In genomic region chr1:155217865-155218541, GRCm38 (mm10) we compare ENCODE assay signal across 9 mouse cellular contexts. TPM values are rescaled to one million over a fixed set of nuclear protein-coding genes. Genes with fewer than 3 reads are reported as not detected.
DNase-seq lines count a peak whose midpoint lies in the region; ATAC-seq and TF ChIP-seq lines count a peak whose summit lies in the region.
"Had no signal": no experiment of that assay in that cellular context is flagged by ENCODE, and none has a peak within 500 bp of the region (broad histone marks: within the 10 kb centered on the region; RNA-seq: fewer than 3 reads in every experiment).

No protein-coding gene starts in this region.

- peaks cover 18% of the 10 kb centered on the region for H3K27me3 ChIP-seq in midbrain, embryonic 10.5 days (ENCODE audit: low read depth, poor library complexity, severe bottlenecking)
- H3K27me3 ChIP-seq in midbrain, embryonic 16.5 days (ENCODE audit: control insufficient read depth, insufficient read depth, low read depth, low read length) = no peaks in the 10 kb centered on the region
- no peaks in the 10 kb centered on the region for H3K27me3 ChIP-seq in cerebellum, adult 2 months (ENCODE audit: control insufficient read depth, insufficient read depth, low read length)
- H3K27me3 ChIP-seq in hindbrain, postnatal 0 days (ENCODE audit: insufficient read depth, low read length) = no peaks in the 10 kb centered on the region
- peaks cover 27% of the 10 kb centered on the region for H3K27me3 ChIP-seq in megakaryocyte, embryonic 14.5 days (replicated peaks)
- H3K27me3 ChIP-seq in thymus, adult 2 months (ENCODE audit: control insufficient read depth, insufficient read depth, low read length) = no peaks in the 10 kb centered on the region
- H3K27me3 ChIP-seq: heart, embryonic 15.5 days had no signal

- peaks cover 61% of the 10 kb centered on the region for H3K4me1 ChIP-seq in midbrain, embryonic 10.5 days
- H3K4me1 ChIP-seq in midbrain, embryonic 16.5 days (ENCODE audit: control insufficient read depth, insufficient read depth, low read length) = peaks cover 12% of the 10 kb centered on the region
- H3K4me1 ChIP-seq in cerebellum, adult 2 months (ENCODE audit: control insufficient read depth, insufficient read depth, low read length) = peaks cover 48% of the 10 kb centered on the region
- peaks cover 23% of the 10 kb centered on the region for H3K4me1 ChIP-seq in hindbrain, postnatal 0 days (ENCODE audit: insufficient read depth, low read length)
- peaks cover 69% of the 10 kb centered on the region for H3K4me1 ChIP-seq in megakaryocyte, embryonic 14.5 days
- H3K4me1 ChIP-seq in thymus, adult 2 months (replicated peaks; ENCODE audit: control insufficient read depth, insufficient read depth, low read length) = peaks cover 51% of the 10 kb centered on the region

- WGBS in midbrain, embryonic 10.5 days = 54% methylated on average over 9 of the region's 9 CpGs
- WGBS in midbrain, embryonic 16.5 days = 49% methylated on average over 9 of the region's 9 CpGs
- WGBS in cerebellum, adult 2 months = 31% methylated on average over 9 of the region's 9 CpGs
- 51% methylated on average over 9 of the region's 9 CpGs for WGBS in hindbrain, postnatal 0 days
- 36% methylated on average over 9 of the region's 9 CpGs for WGBS in thymus, adult 2 months

- peaks cover 32% of the 10 kb centered on the region for H3K36me3 ChIP-seq in midbrain, embryonic 10.5 days
- no peaks in the 10 kb centered on the region for H3K36me3 ChIP-seq in midbrain, embryonic 16.5 days (ENCODE audit: control insufficient read depth, insufficient read depth, low read length)
- H3K36me3 ChIP-seq in hindbrain, postnatal 0 days (ENCODE audit: insufficient read depth, low read length) = 0 out of 2 replicates have a peak, but pooled peaks cover 4% of the 10 kb centered on the region
- no peaks in the 10 kb centered on the region for H3K36me3 ChIP-seq in megakaryocyte, embryonic 14.5 days (replicated peaks; ENCODE audit: low read length)
- no peaks in the 10 kb centered on the region for H3K36me3 ChIP-seq in thymus, adult 2 months (ENCODE audit: control insufficient read depth, insufficient read depth, low read length)

- no peaks in the 10 kb centered on the region for H3K9me3 ChIP-seq in midbrain, embryonic 10.5 days (replicated peaks)
- H3K9me3 ChIP-seq in midbrain, embryonic 16.5 days (replicated peaks; ENCODE audit: control insufficient read depth, low read length, poor library complexity, severe bottlenecking) = no peaks in the 10 kb centered on the region
- H3K9me3 ChIP-seq in hindbrain, postnatal 0 days (ENCODE audit: low read length) = no peaks in the 10 kb centered on the region
- H3K9me3 ChIP-seq in megakaryocyte, embryonic 14.5 days = no peaks in the 10 kb centered on the region
- H3K9me3 ChIP-seq: heart, embryonic 15.5 days had no signal

- TF ChIP-seq CTCF in cerebellum, adult 2 months (IDR thresholded peaks at IDR 0.05; ENCODE audit: borderline replicate concordance, insufficient read depth, low read depth, low read length) = peak; percentile 94
- peak; percentile 82 for TF ChIP-seq CTCF in hindbrain, postnatal 0 days (IDR thresholded peaks at IDR 0.05; ENCODE audit: low read depth)
- peak; percentile 70; the same call in 1 of the 2 replicates for TF ChIP-seq CTCF in thymus, adult 2 months (IDR thresholded peaks at IDR 0.05; ENCODE audit: borderline replicate concordance, control insufficient read depth, extremely low read depth, insufficient read depth, low read length, poor library complexity)

- peak; percentile 68 for DNase-seq in adrenal gland, postnatal 10 days
- no peak for DNase-seq in adrenal gland, adult 8-10 months
- peak; percentile 71 for DNase-seq in midbrain, embryonic 10.5 days (ENCODE audit: low spot score)
- DNase-seq in cerebellum, adult 2 months = peak; percentile 65 to 75
- peak; percentile 75 for DNase-seq in hindbrain, postnatal 0 days (ENCODE audit: low spot score)
- peak; percentile 76 for DNase-seq in thymus, adult 2 months

- H3K27ac ChIP-seq in midbrain, embryonic 10.5 days (replicated peaks) = no peak overlapping the region; the same call in 1 of the 2 replicates
- H3K27ac ChIP-seq in midbrain, embryonic 16.5 days (ENCODE audit: low read length) = no peak overlapping the region
- no peak overlapping the region for H3K27ac ChIP-seq in cerebellum, adult 2 months (ENCODE audit: insufficient read depth, low read length)
- no peak overlapping the region for H3K27ac ChIP-seq in hindbrain, postnatal 0 days
- H3K27ac ChIP-seq in thymus, adult 2 months (ENCODE audit: control insufficient read depth, insufficient read depth, low read length) = no peak overlapping the region
- H3K27ac ChIP-seq: heart, embryonic 15.5 days had no signal

- no peak overlapping the region for H3K9ac ChIP-seq in midbrain, embryonic 16.5 days (ENCODE audit: low read depth, low read length)
- H3K9ac ChIP-seq in hindbrain, postnatal 0 days (replicated peaks; ENCODE audit: low read length) = no peak overlapping the region
- H3K9ac ChIP-seq: heart, embryonic 15.5 days had no signal

- TF ChIP-seq POLR2A in cerebellum, adult 2 months (IDR thresholded peaks at IDR 0.05; ENCODE audit: borderline replicate concordance, insufficient read depth, low read length) = no peak
- TF ChIP-seq POLR2A in thymus, adult 2 months (IDR thresholded peaks at IDR 0.05; ENCODE audit: control insufficient read depth, extremely low read depth, insufficient read depth, low read length, poor library complexity) = no peak

- H3K4me3 ChIP-seq in midbrain, embryonic 10.5 days = no peak overlapping the region
- H3K4me3 ChIP-seq in midbrain, embryonic 16.5 days (ENCODE audit: low read depth, low read length) = no peak overlapping the region
- no peak overlapping the region for H3K4me3 ChIP-seq in cerebellum, adult 2 months (replicated peaks; ENCODE audit: insufficient read depth, low read depth, low read length)
- H3K4me3 ChIP-seq in hindbrain, postnatal 0 days (ENCODE audit: low read length) = no peak overlapping the region
- peak overlapping the region; percentile 10 for H3K4me3 ChIP-seq in megakaryocyte, embryonic 14.5 days (replicated peaks)
- H3K4me3 ChIP-seq in thymus, adult 2 months (ENCODE audit: control insufficient read depth, insufficient read depth, low read length) = no peak overlapping the region
- H3K4me3 ChIP-seq: heart, embryonic 15.5 days had no signal

- ATAC-seq in midbrain, embryonic 16.5 days = no peak
- ATAC-seq in hindbrain, postnatal 0 days = no peak

- no peak overlapping the region for H3K4me2 ChIP-seq in midbrain, embryonic 16.5 days (ENCODE audit: low read length)
- H3K4me2 ChIP-seq in hindbrain, postnatal 0 days (ENCODE audit: low read depth, low read length) = no peak overlapping the region
- H3K4me2 ChIP-seq: heart, embryonic 15.5 days had no signal

RNA-seq across cellular contexts. Expression of gene BC034090, which starts 26.2 kb away (rescaled TPM):
- 10 to 100 TPM; 22.3 to 26.2 TPM for total RNA-seq in adrenal gland, postnatal 10 days (2021)
- 10 to 100 TPM; 28.2 to 60.1 (median 36.1) TPM for total RNA-seq in adrenal gland, adult 8-10 months (2022)
- polyA plus RNA-seq in midbrain, embryonic 10.5 days (2016; fragmentation: Nextera tagmentation; extraction: Ambion mirVana) = 5.2 and 7.4 TPM in 2 replicates
- polyA plus RNA-seq in midbrain, embryonic 16.5 days (2015; fragmentation: Nextera tagmentation; extraction: Ambion mirVana) = 2.8 and 5.5 TPM in 2 replicates
- polyA plus RNA-seq in cerebellum, adult 2 months (2012; rRNA removed) = 14.1 and 15.5 TPM in 2 replicates
- total RNA-seq in hindbrain, postnatal 0 days (2014; rRNA removed) = 16.1 and 18.8 TPM in 2 replicates
- polyA plus RNA-seq in hindbrain, postnatal 0 days (2015; fragmentation: Nextera tagmentation; extraction: Ambion mirVana) = 3.6 and 3.7 TPM in 2 replicates
- polyA plus RNA-seq in megakaryocyte, embryonic 14.5 days (2012; ENCODE audit: insufficient read depth, low replicate concordance) = 3.3 and 4.7 TPM in 2 replicates
- 7.6 and 13.1 TPM in 2 replicates for polyA plus RNA-seq in thymus, adult 2 months (2012; rRNA removed)

RNA-seq across cellular contexts. Expression of gene Stx6, which starts 59.5 kb away (rescaled TPM):
- total RNA-seq in adrenal gland, postnatal 10 days (2021) = 10 to 100 TPM; 47.9 to 65.0 TPM
- total RNA-seq in adrenal gland, adult 8-10 months (2022) = 10 to 100 TPM; 51.1 to 58.4 (median 54.2) TPM
- 78.2 and 92.5 TPM in 2 replicates for polyA plus RNA-seq in midbrain, embryonic 10.5 days (2016; fragmentation: Nextera tagmentation; extraction: Ambion mirVana)
- 94.0 and 111 TPM in 2 replicates for polyA plus RNA-seq in midbrain, embryonic 16.5 days (2015; fragmentation: Nextera tagmentation; extraction: Ambion mirVana)
- 82.2 and 83.2 TPM in 2 replicates for polyA plus RNA-seq in cerebellum, adult 2 months (2012; rRNA removed)
- total RNA-seq in hindbrain, postnatal 0 days (2014; rRNA removed) = 77.1 and 84.2 TPM in 2 replicates
- polyA plus RNA-seq in hindbrain, postnatal 0 days (2015; fragmentation: Nextera tagmentation; extraction: Ambion mirVana) = 81.2 and 82.2 TPM in 2 replicates
- polyA plus RNA-seq in megakaryocyte, embryonic 14.5 days (2012; ENCODE audit: insufficient read depth, low replicate concordance) = 110 and 143 TPM in 2 replicates
- 232 and 272 TPM in 2 replicates for polyA plus RNA-seq in thymus, adult 2 months (2012; rRNA removed)
